In the genomic region with DNA sequence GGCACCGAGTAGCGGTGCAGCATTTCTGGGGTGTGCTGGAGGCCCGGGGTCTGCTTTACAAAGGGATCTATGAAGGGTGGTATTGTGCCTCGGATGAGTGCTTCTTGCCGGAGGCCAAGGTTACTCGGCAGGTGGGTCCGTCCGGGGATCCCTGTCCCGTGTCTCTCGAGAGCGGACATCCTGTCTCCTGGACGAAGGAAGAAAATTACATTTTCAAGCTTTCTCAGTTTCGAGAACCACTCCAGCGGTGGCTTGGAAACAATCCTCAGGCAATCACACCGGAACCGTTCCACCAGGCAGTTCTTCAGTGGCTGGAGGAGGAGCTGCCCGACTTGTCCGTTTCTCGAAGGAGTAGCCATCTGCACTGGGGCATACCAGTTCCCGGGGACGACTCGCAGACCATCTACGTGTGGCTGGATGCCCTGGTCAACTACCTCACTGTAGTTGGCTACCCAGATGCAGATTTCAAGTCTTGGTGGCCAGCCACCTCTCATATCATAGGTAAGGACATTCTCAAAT, we compare ENCODE assay signal across 8 mouse cellular contexts. TPM values are rescaled to one million over a fixed set of nuclear protein-coding genes. Genes with fewer than 3 reads are reported as not detected.
DNase-seq lines count a peak whose midpoint lies in the region; ATAC-seq and TF ChIP-seq lines count a peak whose summit lies in the region.

No protein-coding gene starts in this region.

- peaks cover 42% of the 10 kb centered on the region for H3K4me1 ChIP-seq in forebrain, embryonic 13.5 days
- no peaks in the 10 kb centered on the region; the same call in 1 of the 2 replicates for H3K4me1 ChIP-seq in intestine, postnatal 0 days (replicated peaks; ENCODE audit: control insufficient read depth, insufficient read depth, low read length)

- ATAC-seq in forebrain, embryonic 13.5 days, result peak; percentile 61; the same call in 1 of the 2 replicates
- no peak for ATAC-seq in intestine, postnatal 0 days

- H3K4me3 ChIP-seq in forebrain, embryonic 13.5 days, result peak overlapping the region; percentile 83
- H3K4me3 ChIP-seq in intestine, postnatal 0 days (ENCODE audit: low read depth, low read length), result peak overlapping the region; percentile 81
- H3K4me3 ChIP-seq in macrophage (ENCODE audit: inconsistent target), result peak overlapping the region; percentile 89

- peak overlapping the region; percentile 99 for H3K4me2 ChIP-seq in forebrain, embryonic 13.5 days
- peak overlapping the region; percentile 96 for H3K4me2 ChIP-seq in intestine, postnatal 0 days (replicated peaks; ENCODE audit: low read depth)

- peak overlapping the region; percentile 88 for H3K9ac ChIP-seq in forebrain, embryonic 13.5 days
- H3K9ac ChIP-seq in intestine, postnatal 0 days (ENCODE audit: low read depth, low read length), result peak overlapping the region; percentile 58

- no peak for TF ChIP-seq CTCF in intestine, postnatal 0 days (IDR thresholded peaks at IDR 0.05; ENCODE audit: low read depth)

- under 1% methylated on average over 23 of the region's 23 CpGs for WGBS in forebrain, embryonic 13.5 days
- WGBS in intestine, postnatal 0 days, result under 1% methylated on average over 23 of the region's 23 CpGs
- under 1% methylated on average over 23 of the region's 23 CpGs for WGBS in macrophage (ENCODE audit: missing documents)

- no peaks in the 10 kb centered on the region for H3K27me3 ChIP-seq in forebrain, embryonic 13.5 days
- no peaks in the 10 kb centered on the region for H3K27me3 ChIP-seq in intestine, postnatal 0 days (replicated peaks; ENCODE audit: control insufficient read depth, insufficient read depth, low read length)

- H3K27ac ChIP-seq in forebrain, embryonic 13.5 days, result peak overlapping the region; percentile 82
- H3K27ac ChIP-seq in intestine, postnatal 0 days (ENCODE audit: low read depth, low read length), result peak overlapping the region; percentile 76; the same call in 1 of the 2 replicates
- peak overlapping the region; percentile 36; the same call in 1 of the 2 replicates for H3K27ac ChIP-seq in macrophage

- no peaks in the 10 kb centered on the region for H3K36me3 ChIP-seq in forebrain, embryonic 13.5 days (ENCODE audit: poor library complexity, severe bottlenecking)
- no peaks in the 10 kb centered on the region for H3K36me3 ChIP-seq in intestine, postnatal 0 days (ENCODE audit: control insufficient read depth, insufficient read depth)
- no peaks in the 10 kb centered on the region for H3K36me3 ChIP-seq in macrophage (ENCODE audit: inconsistent target)

- H3K79me2 ChIP-seq in macrophage (ENCODE audit: inconsistent target), result peaks cover 53% of the 10 kb centered on the region

- DNase-seq in right cerebral cortex, adult 18-20 months, result peak; percentile 24
- DNase-seq in right cerebral cortex, postnatal 25 days, result no peak
- DNase-seq in c-Kit-positive CD71-positive TER-119-negative erythroid progenitor cells, embryonic 14.5 days (ENCODE audit: low read depth), result peak; percentile 23
- DNase-seq in telencephalon, adult 2 months (ENCODE audit: low read depth, low spot score), result peak; percentile 11
- no peak for DNase-seq in frontal cortex, postnatal 25 days (ENCODE audit: low spot score in 2 of 2)

- no peaks in the 10 kb centered on the region for H3K9me3 ChIP-seq in forebrain, embryonic 13.5 days (replicated peaks)
- no peaks in the 10 kb centered on the region for H3K9me3 ChIP-seq in intestine, postnatal 0 days (ENCODE audit: control insufficient read depth)

RNA-seq across cellular contexts. Expression of a gene that starts 0.7 kb away (rescaled TPM):
- 3.4 and 3.8 TPM in 2 replicates for polyA plus RNA-seq in forebrain, embryonic 13.5 days (2015; fragmentation: Nextera tagmentation; extraction: Ambion mirVana)
- polyA plus RNA-seq in intestine, postnatal 0 days (2015; fragmentation: Nextera tagmentation; extraction: Ambion mirVana), result 1.7 and 1.9 TPM in 2 replicates
- 1 to 10 TPM; 1.2 to 9.5 (median 3.2) TPM for total RNA-seq in macrophage (2018; cell fraction: chromatin; rRNA removed)
- total RNA-seq in macrophage (2018; cell fraction: cytosol; rRNA removed), result 1 to 10 TPM in 5 of 26 experiments, under 1 TPM in 21; 0.20 to 1.5 (median 0.70) TPM
- total RNA-seq in macrophage (2018; cell fraction: nucleus; rRNA removed), result 1 to 10 TPM in 24 of 26 experiments, under 1 TPM in 2; 0.68 to 9.3 (median 1.9) TPM
- polyA plus RNA-seq in macrophage (2018), result 0.86 to 1.8 TPM (median 0.86 TPM) in 3 replicates

RNA-seq across cellular contexts. Expression of a gene that starts 11.1 kb away (rescaled TPM):
- 10.7 and 11.1 TPM in 2 replicates for polyA plus RNA-seq in forebrain, embryonic 13.5 days (2015; fragmentation: Nextera tagmentation; extraction: Ambion mirVana)
- polyA plus RNA-seq in intestine, postnatal 0 days (2015; fragmentation: Nextera tagmentation; extraction: Ambion mirVana), result 2.8 and 3.4 TPM in 2 replicates
- total RNA-seq in macrophage (2018; cell fraction: chromatin; rRNA removed), result 1 to 10 TPM in 22 of 26 experiments, under 1 TPM in 4; 0.45 to 9.6 (median 2.7) TPM
- 1 to 10 TPM in 25 of 26 experiments, under 1 TPM in 1; 0.86 to 4.1 (median 2.0) TPM for total RNA-seq in macrophage (2018; cell fraction: cytosol; rRNA removed)
- 1 to 10 TPM in 17 of 26 experiments, under 1 TPM in 9; 0.29 to 3.6 (median 1.5) TPM for total RNA-seq in macrophage (2018; cell fraction: nucleus; rRNA removed)
- 1.1 to 2.8 TPM (median 1.6 TPM) in 3 replicates for polyA plus RNA-seq in macrophage (2018)

Comparison
In these comparisons a context has a peak if more than half of its experiments do, and no peak if none do; other contexts are left out.
1. DNase-seq: peak in right cerebral cortex, adult 18-20 months (single experiment), c-Kit-positive CD71-positive TER-119-negative erythroid progenitor cells, embryonic 14.5 days (single experiment) and telencephalon, adult 2 months (single experiment); none in right cerebral cortex, postnatal 25 days (single experiment) and frontal cortex, postnatal 25 days (0 of 2).
2. Peak in every context shown above with its lines, with median percentiles within 50 percentile points of each other: H3K27ac ChIP-seq and H3K4me3 ChIP-seq.